Comparison of ENCODE assay signal across 14 mouse cellular contexts in genomic region chr9:68786614-68787293, GRCm38 (mm10).
"Had no signal": no experiment of that assay in that cellular context is flagged by ENCODE, and none has a peak within 500 bp of the region (broad histone marks: within the 10 kb centered on the region; RNA-seq: fewer than 3 reads in every experiment).

No protein-coding gene starts in this region.

- H3K4me2 ChIP-seq: limb, embryonic 12.5 days; limb, embryonic 15.5 days; liver, embryonic 11.5 days; midbrain, embryonic 11.5 days had no signal

- H3K36me3 ChIP-seq: limb, embryonic 12.5 days; limb, embryonic 15.5 days had no signal

- H3K27ac ChIP-seq: limb, embryonic 12.5 days; limb, embryonic 15.5 days; liver, embryonic 14.5 days had no signal

- H3K27me3 ChIP-seq: limb, embryonic 15.5 days had no signal

- H3K4me3 ChIP-seq: limb, embryonic 12.5 days; limb, embryonic 15.5 days had no signal

- H3K9me3 ChIP-seq: limb, embryonic 12.5 days; limb, embryonic 15.5 days had no signal

- DNase-seq: kidney, adult 2 months; kidney, postnatal 10 days; kidney, postnatal 36 days; left cerebral cortex, postnatal 4 days; liver, postnatal 0 days; lung, postnatal 4 days; midbrain, embryonic 14.5 days; thymus, adult 18-20 months; thymus, postnatal 36 days had no signal

- ATAC-seq: liver, postnatal 0 days had no signal

- H3K9ac ChIP-seq: limb, embryonic 12.5 days; limb, embryonic 15.5 days; liver, embryonic 14.5 days; liver, postnatal 0 days had no signal
